Mouse (Mus musculus) liver, postnatal 0 days (tissue): ENCODE data around the gene Lyrm2. TPM values are rescaled to one million over a fixed set of nuclear protein-coding genes. Genes with fewer than 3 reads are reported as not detected.

ENCODE experiments used
- ATAC-seq: fragments of 200-750 bp; cut with Nextera tagmentation; 2 replicates; pipeline ENCODE4 v1.8.0; 2017; ENCODE audit warnings: mild to moderate bottlenecking, moderate library complexity
- DNase-seq: peaks from one replicate; pipeline ENCODE4 v3.0.0-alpha.2; 2016
- H3K27ac ChIP-seq: fragments of 300-500 bp; sonication (generic); 2 replicates; pipeline ENCODE4 v1.5.1; 2014; ENCODE audit warnings: antibody characterized with exemption, moderate library complexity, mild to moderate bottlenecking, low read depth
- H3K27me3 ChIP-seq: fragments of 300-500 bp; sonication (generic); 2 replicates; pipeline ENCODE4 v1.6.1; 2014; ENCODE audit warnings: low read length, control low read depth, mixed read lengths; ENCODE audit not compliant: insufficient read depth
- H3K36me3 ChIP-seq: fragments of 300-500 bp; sonication (generic); replicated peaks from 2 replicates; pipeline ENCODE4 v1.6.1; 2014; ENCODE audit warnings: mild to moderate bottlenecking, control low read depth, low read length, moderate library complexity, mixed read lengths; ENCODE audit not compliant: insufficient read depth
- H3K4me1 ChIP-seq: fragments of 300-500 bp; sonication (generic); 2 replicates; pipeline ENCODE4 v1.6.1; 2014; ENCODE audit warnings: antibody characterized with exemption, mild to moderate bottlenecking, control low read depth; ENCODE audit not compliant: insufficient read depth
- H3K4me2 ChIP-seq: fragments of 300-500 bp; sonication (generic); 2 replicates; pipeline ENCODE4 v1.6.1; 2014; ENCODE audit warnings: low read depth, mild to moderate bottlenecking, low read length, moderate library complexity, mixed read lengths
- H3K4me3 ChIP-seq: fragments of 300-500 bp; sonication (generic); 2 replicates; pipeline ENCODE4 v1.5.1; 2014; ENCODE audit warnings: low read depth, low read length
- H3K9ac ChIP-seq: fragments of 300-500 bp; sonication (generic); replicated peaks from 2 replicates; pipeline ENCODE4 v1.6.1; 2014; ENCODE audit warnings: mild to moderate bottlenecking, moderate library complexity
- H3K9me3 ChIP-seq: fragments of 300-500 bp; sonication (generic); 2 replicates; pipeline ENCODE4 v1.6.1; 2016; ENCODE audit warnings: mild to moderate bottlenecking, control low read depth, low read length, mixed read lengths
- CTCF ChIP-seq: sonication (generic); IDR thresholded peaks from 2 replicates; pipeline ENCODE4 v1.5.1; 2016; ENCODE audit warnings: antibody characterized with exemption, low read depth
- EP300 ChIP-seq: IDR thresholded peaks from 2 replicates; pipeline ENCODE4 v1.6.1; 2016; ENCODE audit warnings: antibody characterized with exemption, low read depth, mild to moderate bottlenecking
- WGBS: fragments of 180-500 bp; shearing (Covaris S2); extraction: QIAGEN DNeasy Blood & Tissue Kit; methylation state at CpG from one replicate; pipeline ENCODE4 v1.1.7; 2014; ENCODE audit not compliant: insufficient replicate concordance; 5-methylcytosine and 5-hydroxymethylcytosine counted together
- polyA plus RNA-seq: library from polyadenylated mRNA; unstranded; fragments of >200 nt; fragmentation: Nextera tagmentation; extraction: Ambion mirVana; gene quantifications from 2 replicates; pipeline ENCODE4 v1.2.1, GENCODE M21; 2015

Gene Lyrm2
- polyA plus RNA-seq, 1 experiment from 2014 or later, result 48.6 TPM

DNA sequence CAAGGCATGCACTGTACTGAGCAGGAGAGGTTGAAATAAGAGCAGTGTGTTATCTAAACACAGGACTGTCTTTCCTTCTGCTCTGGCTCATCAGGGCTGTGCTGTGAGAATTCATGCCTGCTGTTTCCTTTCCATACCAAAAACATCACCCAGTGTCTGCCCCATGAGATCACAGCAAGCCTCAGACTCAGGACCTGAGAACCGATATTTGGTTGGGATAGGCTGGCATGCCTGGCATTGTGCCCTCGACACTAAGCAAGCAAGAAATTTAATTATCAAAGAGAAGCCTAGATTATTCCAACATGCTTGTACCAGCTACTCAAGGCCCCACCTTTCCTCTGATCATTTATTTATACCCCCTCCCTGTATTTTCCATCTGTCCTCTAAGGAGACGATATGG is 34.5 kb downstream of the Lyrm2 start:
- TF ChIP-seq CTCF (no peak), EP300 (no peak)
- 81% methylated on average over 3 of the region's 3 CpGs for WGBS
- Histone ChIP-seq H3K36me3 (no peaks in the 10 kb centered on the region), H3K4me2 (no peak overlapping the region), H3K4me1 (no peaks in the 10 kb centered on the region), H3K9ac (no peak overlapping the region), H3K27ac (no peak overlapping the region), H3K9me3 (no peaks in the 10 kb centered on the region; the same call in 1 of the 2 replicates), H3K27me3 (no peaks in the 10 kb centered on the region), H3K4me3 (no peak overlapping the region)
- ATAC-seq (no peak), DNase-seq (no peak)

DNA sequence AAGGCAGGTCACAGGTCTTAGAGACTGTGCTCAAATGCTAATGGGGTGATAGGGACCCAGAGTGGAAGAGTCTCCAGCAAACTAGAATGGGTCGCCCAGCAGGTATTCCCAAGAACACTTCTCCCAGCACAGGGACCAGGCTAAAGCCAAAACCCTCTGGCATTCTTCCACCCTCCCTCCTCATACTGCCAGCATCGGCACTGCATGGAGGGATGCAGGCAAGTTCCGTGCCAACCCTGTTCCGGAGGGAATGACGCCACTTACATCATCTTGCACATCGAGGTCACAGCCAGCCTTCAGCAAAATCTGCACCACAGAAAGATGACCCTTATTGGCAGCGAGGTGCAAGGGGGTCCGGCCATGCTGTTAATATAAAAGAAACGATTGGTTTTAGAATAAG is 36.0 kb downstream of the Lyrm2 start:
- Histone ChIP-seq H3K4me1 (no peaks in the 10 kb centered on the region), H3K9me3 (no peaks in the 10 kb centered on the region; the same call in 1 of the 2 replicates), H3K27me3 (no peaks in the 10 kb centered on the region), H3K4me2 (no peak overlapping the region), H3K27ac (no peak overlapping the region), H3K36me3 (no peaks in the 10 kb centered on the region), H3K9ac (no peak overlapping the region), H3K4me3 (no peak overlapping the region)
- WGBS, result 89% methylated on average over 9 of the region's 9 CpGs
- no peak for ATAC-seq
- no peak for DNase-seq
- TF ChIP-seq EP300 (no peak), CTCF (no peak)

DNA sequence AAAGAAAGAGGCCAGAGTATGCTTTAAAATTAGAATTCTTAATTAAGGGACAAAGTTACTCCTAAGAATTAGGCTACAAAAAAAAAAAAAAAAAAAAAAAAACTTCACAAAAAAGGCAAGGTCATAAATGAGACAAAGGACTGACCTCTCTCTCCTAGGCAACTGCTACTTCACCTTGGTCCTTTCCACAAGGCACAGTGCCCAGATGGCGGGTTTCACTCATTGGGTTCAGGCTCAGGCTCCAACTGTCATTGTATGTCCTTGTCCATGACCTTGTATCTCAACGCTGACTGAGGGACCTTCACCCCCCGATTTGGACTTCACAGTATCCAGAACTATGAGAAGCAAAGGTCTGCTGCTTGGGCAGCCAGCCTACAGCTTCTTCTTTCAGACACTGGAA is 38.3 kb downstream of the Lyrm2 start:
- Histone ChIP-seq H3K9me3 (no peaks in the 10 kb centered on the region; the same call in 1 of the 2 replicates), H3K4me3 (no peak overlapping the region), H3K27ac (no peak overlapping the region), H3K4me1 (no peaks in the 10 kb centered on the region), H3K27me3 (no peaks in the 10 kb centered on the region), H3K4me2 (no peak overlapping the region), H3K9ac (no peak overlapping the region), H3K36me3 (no peaks in the 10 kb centered on the region)
- 82% methylated on average over 3 of the region's 3 CpGs for WGBS
- ATAC-seq (no peak), DNase-seq (no peak)
- TF ChIP-seq CTCF (no peak), EP300 (no peak)

Other genes with a start within 250 kb of the Lyrm2 start
- 0.21 TPM in 1 of 2 replicates, not detected in the other for gene Gja10, start 197.5 kb upstream of the Lyrm2 start, polyA plus RNA-seq
- 16.2 and 17.8 TPM in 2 replicates for gene Casp8ap2, start 184.8 kb upstream of the Lyrm2 start, polyA plus RNA-seq
- 3.2 and 3.8 TPM in 2 replicates for gene Mdn1, start 143.1 kb upstream of the Lyrm2 start, polyA plus RNA-seq
- gene Ankrd6, start 150.6 kb downstream of the Lyrm2 start, polyA plus RNA-seq, result 0.36 and 0.54 TPM in 2 replicates
- gene Rragd, start 182.8 kb downstream of the Lyrm2 start, polyA plus RNA-seq, result 1.7 and 1.8 TPM in 2 replicates
- gene Ube2j1, start 231.2 kb downstream of the Lyrm2 start, polyA plus RNA-seq, result 22.4 and 23.2 TPM in 2 replicates